Mouse (Mus musculus) heart, adult 9 months (tissue): ENCODE measurements at regions not wholly inside any gene's neighbourhood (a gene's known extent, or its start where the extent isn't known, plus 50 kb on each side); places are given as distances from the start of the nearest gene placed in this dataset.

Experiments used
- DNase-seq, 2 experiments: peaks; one replicate each; pipeline ENCODE4 v3.0.0; 2022; ENCODE audit warnings: low spot score in 2 of 2

DNA sequence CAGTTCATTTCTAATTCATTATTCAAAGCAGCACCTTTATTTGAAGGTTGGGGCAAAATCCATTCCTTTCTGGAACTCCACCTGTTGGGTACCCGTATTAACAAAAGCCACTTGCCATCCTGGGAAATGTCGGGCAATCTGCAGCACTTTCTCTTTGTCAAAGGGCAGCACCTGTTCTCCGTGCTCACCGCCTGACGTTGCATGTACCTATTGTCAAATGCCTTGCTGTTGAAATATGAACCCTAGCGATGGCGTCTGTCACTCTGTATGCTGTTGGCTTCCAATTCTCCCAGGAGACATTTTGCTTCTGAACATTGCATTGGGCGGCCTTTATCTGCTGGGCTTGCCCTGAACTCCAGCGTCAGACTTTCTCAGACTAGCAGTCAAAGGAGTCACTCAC lies 55.3 kb upstream of the Synm start:
- DNase-seq, result no peak
